Mouse (Mus musculus) CH12.LX (cell line): Measurements from ENCODE around the gene Fgd4. TPM values are rescaled to one million over a fixed set of nuclear protein-coding genes. Genes with fewer than 3 reads are reported as not detected.

ENCODE experiments used
- DNase-seq: peaks from one replicate; pipeline ENCODE4 v3.0.0-alpha.2; 2013; ENCODE audit errors: extremely low read depth
- H3K27ac ChIP-seq: 2 replicates; pipeline ENCODE4 v1.5.1; 2012; ENCODE audit warnings: low read depth, mild to moderate bottlenecking, control low read depth, moderate library complexity; ENCODE audit not compliant: insufficient read depth
- H3K27me3 ChIP-seq: replicated peaks from 2 replicates; pipeline ENCODE3; 2012; ENCODE audit warnings: inconsistent platforms
- H3K36me3 ChIP-seq, 2 experiments: replicated peaks in 1 of 2; 2 replicates each; pipeline versions ENCODE3 to v1.6.1; 2012; ENCODE audit warnings: inconsistent platforms in 1 of 2, low read length in 1 of 2, mild to moderate bottlenecking in 1 of 2, mixed read lengths in 1 of 2, moderate library complexity in 1 of 2; ENCODE audit not compliant: control insufficient read depth in 1 of 2, insufficient read depth in 1 of 2
- H3K4me1 ChIP-seq, 2 experiments: 2 replicates each; pipeline ENCODE4 v1.6.1; 2012; ENCODE audit warnings: inconsistent platforms in 1 of 2, moderate library complexity in 1 of 2; ENCODE audit not compliant: insufficient read depth in 2 of 2, control insufficient read depth in 1 of 2
- H3K4me2 ChIP-seq: 2 replicates; pipeline ENCODE4 v1.6.1; 2012; ENCODE audit warnings: low read depth, mild to moderate bottlenecking, control low read depth; ENCODE audit not compliant: poor library complexity, insufficient read depth, severe bottlenecking
- H3K4me3 ChIP-seq, 3 experiments: fragments of 150-350 bp in 1 of 3; sonication (generic) in 1 of 3; replicated peaks in 1 of 3; 2 replicates each; pipeline versions ENCODE3 to v1.5.1; 2011 to 2012; ENCODE audit warnings: low read depth in 2 of 3, low read length in 2 of 3, mild to moderate bottlenecking in 2 of 3, moderate library complexity in 2 of 3, control low read depth in 1 of 3, improper control_type of control experiment in 1 of 3, inconsistent platforms in 1 of 3, mixed read lengths in 1 of 3; ENCODE audit not compliant: poor library complexity in 1 of 3
- H3K79me2 ChIP-seq: replicated peaks from 2 replicates; pipeline ENCODE4 v1.6.1; 2012; ENCODE audit warnings: mild to moderate bottlenecking, moderate library complexity; ENCODE audit not compliant: control insufficient read depth, poor library complexity, insufficient read depth, severe bottlenecking; ENCODE audit errors: extremely low read depth
- H3K9ac ChIP-seq: 2 replicates; pipeline ENCODE4 v1.6.1; 2012; ENCODE audit warnings: low read depth, mild to moderate bottlenecking, control low read depth, moderate library complexity; ENCODE audit not compliant: insufficient read depth
- H3K9me3 ChIP-seq: replicated peaks from 2 replicates; pipeline ENCODE3; 2012; ENCODE audit warnings: low read length, inconsistent platforms, mixed read lengths
- BHLHE40 ChIP-seq: IDR thresholded peaks from 2 replicates; pipeline ENCODE4 v1.6.1; 2011; ENCODE audit warnings: mild to moderate bottlenecking, low read depth, low read length, improper control_type of control experiment
- E2F4 ChIP-seq: IDR thresholded peaks from 2 replicates; pipeline ENCODE4 v1.6.1; 2011; ENCODE audit warnings: low read depth, low read length, improper control_type of control experiment; ENCODE audit not compliant: insufficient replicate concordance
- ELF1 ChIP-seq: IDR thresholded peaks from 2 replicates; pipeline ENCODE4 v1.6.1; 2014; ENCODE audit warnings: low read depth, mild to moderate bottlenecking, inconsistent platforms, low read length, improper control_type of control experiment
- HCFC1 ChIP-seq: IDR thresholded peaks from 2 replicates; pipeline ENCODE4 v1.6.1; 2012; ENCODE audit warnings: low read depth, mild to moderate bottlenecking, inconsistent platforms, low read length, improper control_type of control experiment
- IRF4 ChIP-seq: IDR thresholded peaks from 2 replicates; pipeline ENCODE4 v1.6.1; 2014; ENCODE audit warnings: low read depth, mild to moderate bottlenecking, inconsistent platforms, low read length, improper control_type of control experiment
- JUND ChIP-seq: conservative IDR thresholded peaks from 2 replicates; pipeline ENCODE4 v1.6.1; 2011; ENCODE audit warnings: low read depth, low read length, improper control_type of control experiment
- MAZ ChIP-seq: IDR thresholded peaks from 2 replicates; pipeline ENCODE4 v1.6.1; 2012; ENCODE audit warnings: low read depth, mild to moderate bottlenecking, inconsistent platforms, low read length, improper control_type of control experiment, moderate library complexity
- MEF2A ChIP-seq: IDR thresholded peaks from 2 replicates; pipeline ENCODE4 v1.6.1; 2014; ENCODE audit warnings: low read depth, mild to moderate bottlenecking, inconsistent platforms, low read length, improper control_type of control experiment, borderline replicate concordance
- MXI1 ChIP-seq: IDR thresholded peaks from 2 replicates; pipeline ENCODE4 v1.6.1; 2011; ENCODE audit warnings: mild to moderate bottlenecking, low read depth, low read length, improper control_type of control experiment
- MYC ChIP-seq: IDR thresholded peaks from 2 replicates; pipeline ENCODE4 v1.6.1; 2011; ENCODE audit warnings: low read depth, mild to moderate bottlenecking, improper control_type of control experiment, low read length
- NELFE ChIP-seq: IDR thresholded peaks from 2 replicates; pipeline ENCODE4 v1.6.1; 2011; ENCODE audit warnings: low read depth, low read length, improper control_type of control experiment
- POLR2A ChIP-seq: IDR thresholded peaks from 2 replicates; pipeline ENCODE4 v1.6.1; 2011; ENCODE audit warnings: low read depth, mild to moderate bottlenecking, improper control_type of control experiment, low read length
- POLR2AphosphoS2 ChIP-seq: IDR thresholded peaks from 2 replicates; pipeline ENCODE4 v1.6.1; 2011; ENCODE audit warnings: low read depth, low read length, improper control_type of control experiment
- RAD21 ChIP-seq: IDR thresholded peaks from 2 replicates; pipeline ENCODE4 v1.6.1; 2011; ENCODE audit warnings: low read depth, mild to moderate bottlenecking, low read length, improper control_type of control experiment, moderate library complexity
- SIN3A ChIP-seq: IDR thresholded peaks from 2 replicates; pipeline ENCODE4 v1.6.1; 2012; ENCODE audit warnings: low read length, improper control_type of control experiment, inconsistent platforms
- SMC3 ChIP-seq: IDR thresholded peaks from 2 replicates; pipeline ENCODE4 v1.6.1; 2011; ENCODE audit warnings: low read depth, low read length, improper control_type of control experiment
- TBP ChIP-seq: conservative IDR thresholded peaks from 2 replicates; pipeline ENCODE4 v1.6.1; 2011; ENCODE audit warnings: low read depth, low read length, improper control_type of control experiment
- TCF12 ChIP-seq: IDR thresholded peaks from 2 replicates; pipeline ENCODE4 v1.6.1; 2014; ENCODE audit warnings: low read depth, mild to moderate bottlenecking, inconsistent platforms, low read length, improper control_type of control experiment
- USF1 ChIP-seq: IDR thresholded peaks from 2 replicates; pipeline ENCODE4 v1.6.1; 2014; ENCODE audit warnings: low read depth, mild to moderate bottlenecking, inconsistent platforms, low read length, improper control_type of control experiment
- USF2 ChIP-seq: conservative IDR thresholded peaks from 2 replicates; pipeline ENCODE4 v1.6.1; 2011; ENCODE audit warnings: low read depth, low read length, improper control_type of control experiment
- ZC3H11A ChIP-seq: IDR thresholded peaks from 2 replicates; pipeline ENCODE4 v1.6.1; 2012; ENCODE audit warnings: low read depth, mild to moderate bottlenecking, inconsistent platforms, low read length, improper control_type of control experiment
- ZKSCAN1 ChIP-seq: IDR thresholded peaks from 2 replicates; pipeline ENCODE4 v1.6.1; 2012; ENCODE audit warnings: low read depth, inconsistent platforms, low read length, improper control_type of control experiment, borderline replicate concordance
- ZMIZ1 ChIP-seq: IDR thresholded peaks from 2 replicates; pipeline ENCODE4 v1.6.1; 2012; ENCODE audit warnings: low read depth, mild to moderate bottlenecking, inconsistent platforms, low read length, improper control_type of control experiment
- ZNF384 ChIP-seq: IDR thresholded peaks from 2 replicates; pipeline ENCODE4 v1.6.1; 2012; ENCODE audit warnings: low read depth, low read length, improper control_type of control experiment, inconsistent platforms
- dilution Hi-C: fragments of 300-500 bp; cut with MboI; formaldehyde crosslinking; loops from 2 replicates; pipeline ENCODE4 v1.14.3; 2020; ENCODE audit warnings: low sequenced_read_pairs; ENCODE audit not compliant: extremely low pct_unique_long_range_greater_than_20kb, extremely low pct_ligation_motif_present
- in situ Hi-C: fragments of 300-500 bp; cut with MboI; formaldehyde crosslinking; loops from 3 replicates; pipeline ENCODE4 v1.14.3; 2019; ENCODE audit warnings: low sequenced_read_pairs, low pct_ligation_motif_present, low pct_unique_long_range_greater_than_20kb, mixed read lengths
- polyA plus RNA-seq: library from polyadenylated mRNA; unstranded; fragments of >175 nt; gene quantifications from 2 replicates; pipeline ENCODE4 v1.2.1, GENCODE M21; 2012; ENCODE audit warnings: low read depth; ENCODE audit not compliant: insufficient read length
- total RNA-seq, 2 experiments: library from RNA; depleted of rRNA; stranded (reverse); fragments of 300-350 nt in 1 of 2; fragments of >200 nt in 1 of 2; gene quantifications; 2 replicates each; pipeline ENCODE4 v1.2.3; 2012 to 2014

The Fgd4 gene
- total and polyA plus RNA-seq, 3 experiments = 0.76 to 0.84 TPM; not detected in 1

DNA sequence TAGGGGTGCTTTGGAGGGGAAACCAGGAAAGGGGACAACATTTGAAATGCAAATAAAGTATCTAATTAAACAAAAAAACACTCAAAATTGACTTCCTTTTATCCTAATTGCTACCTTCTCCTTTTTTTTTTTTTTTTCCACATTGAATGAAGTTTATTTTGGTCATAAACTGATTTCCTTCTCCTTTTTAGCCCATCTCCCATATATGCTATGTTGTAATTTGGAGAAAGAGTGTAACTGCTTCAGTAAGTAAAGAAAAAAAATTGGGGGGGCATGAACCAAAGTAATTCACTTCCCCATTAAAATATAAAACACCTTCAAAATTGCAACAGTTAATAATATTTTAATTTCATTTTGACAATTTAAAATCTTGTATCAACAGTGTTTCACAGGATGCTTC, 25.8 kb downstream of the Fgd4 start:
- Histone ChIP-seq H3K4me1 (peaks cover 0 to 8% of the 10 kb centered on the region in 2 experiments; a peak in 2 of 4 replicates), H3K27ac (no peak overlapping the region), H3K27me3 (no peaks in the 10 kb centered on the region), H3K4me2 (no peak overlapping the region), H3K4me3 (no peak overlapping the region), H3K36me3 (no peaks in the 10 kb centered on the region), H3K9ac (no peak overlapping the region), H3K9me3 (no peaks in the 10 kb centered on the region), H3K79me2 (no peaks in the 10 kb centered on the region)
- DNase-seq = no peak
- dilution Hi-C loops = no loop called here
- in situ Hi-C loops = no loop called here
- TF ChIP-seq ZKSCAN1 (no peak), ZNF384 (no peak), MXI1 (no peak), NELFE (no peak), MYC (no peak), E2F4 (no peak), MEF2A (no peak)

GRCm38 (mm10) chr16:16573167-16573566, 27.2 kb downstream of the Fgd4 start:
- H3K27ac ChIP-seq = no peak overlapping the region
- dilution Hi-C loops = no loop called here
- no peak overlapping the region for H3K9ac ChIP-seq

GRCm38 (mm10) chr16:16571356-16571755, 29.0 kb downstream of the Fgd4 start:
- Histone ChIP-seq H3K79me2 (no peaks in the 10 kb centered on the region), H3K27ac (no peak overlapping the region), H3K4me1 (peaks cover 0 to 8% of the 10 kb centered on the region in 2 experiments; a peak in 2 of 4 replicates), H3K27me3 (no peaks in the 10 kb centered on the region), H3K9me3 (no peaks in the 10 kb centered on the region), H3K36me3 (no peaks in the 10 kb centered on the region), H3K9ac (no peak overlapping the region), H3K4me3 (no peak overlapping the region), H3K4me2 (no peak overlapping the region)
- no peak for DNase-seq
- dilution Hi-C loops (no loop called here), in situ Hi-C loops (no loop called here)
- no peak for TF ChIP-seq HCFC1
- TF ChIP-seq POLR2AphosphoS2 = no peak
- TF ChIP-seq USF1 = no peak
- TF ChIP-seq ELF1 = no peak
- no peak for TF ChIP-seq ZNF384
- TF ChIP-seq MAZ = no peak
- TF ChIP-seq TBP = no peak
- no peak for TF ChIP-seq JUND
- TF ChIP-seq ZC3H11A = no peak

More at GRCm38 (mm10) chr16:16573167-16573566, 27.2 kb downstream of the Fgd4 start:
- Histone ChIP-seq H3K27me3 (no peaks in the 10 kb centered on the region), H3K4me3 (no peak overlapping the region), H3K79me2 (no peaks in the 10 kb centered on the region), H3K9me3 (no peaks in the 10 kb centered on the region), H3K36me3 (no peaks in the 10 kb centered on the region), H3K4me2 (no peak overlapping the region), H3K4me1 (peaks cover 0 to 8% of the 10 kb centered on the region in 2 experiments; a peak in 2 of 4 replicates)
- TF ChIP-seq ZMIZ1 (no peak), SMC3 (no peak), POLR2AphosphoS2 (no peak), SIN3A (no peak), POLR2A (no peak), BHLHE40 (no peak), E2F4 (no peak), USF2 (no peak), ZKSCAN1 (no peak), TCF12 (no peak), HCFC1 (no peak), RAD21 (no peak), NELFE (no peak), IRF4 (no peak), MAZ (no peak), ELF1 (no peak), ZNF384 (no peak)
- DNase-seq = no peak
- in situ Hi-C loops = no loop called here
